Mouse (Mus musculus) embryonic facial prominence, embryonic 11.5 days (tissue): ENCODE measurements around the gene Aloxe3. TPM values are rescaled to one million over a fixed set of nuclear protein-coding genes. Genes with fewer than 3 reads are reported as not detected.
A peak's percentile ranks its signal among the peaks of the same experiment; 100 is the strongest.

Experiments
- ATAC-seq: fragments of 200-750 bp; cut with Nextera tagmentation; replicated peaks from 2 replicates; pipeline ENCODE4 v1.8.0; 2017; ENCODE audit warnings: low read depth; ENCODE audit not compliant: insufficient number of reproducible peaks, low FRiP score, low TSS enrichment
- DNase-seq: peaks from one replicate; pipeline ENCODE4 v3.0.0-alpha.2; 2015; ENCODE audit warnings: low spot score
- H3K27ac ChIP-seq: fragments of 300-500 bp; sonication (generic); replicated peaks from 2 replicates; pipeline ENCODE4 v1.5.1; 2014; ENCODE audit warnings: mild to moderate bottlenecking, low read depth, low read length, control low read depth
- H3K27me3 ChIP-seq: fragments of 300-500 bp; sonication (generic); 2 replicates; pipeline ENCODE4 v1.6.1; 2014; ENCODE audit warnings: mild to moderate bottlenecking, low read length, moderate library complexity, mixed read lengths; ENCODE audit not compliant: control insufficient read depth, insufficient read depth
- H3K36me3 ChIP-seq: fragments of 300-500 bp; sonication (generic); replicated peaks from 2 replicates; pipeline ENCODE4 v1.6.1; 2014; ENCODE audit warnings: low read depth, mild to moderate bottlenecking, low read length, moderate library complexity, mixed read lengths; ENCODE audit not compliant: control insufficient read depth, insufficient read depth
- H3K4me1 ChIP-seq: fragments of 300-500 bp; sonication (generic); 2 replicates; pipeline ENCODE4 v1.6.1; 2014; ENCODE audit warnings: low read length, mixed read lengths; ENCODE audit not compliant: control insufficient read depth, insufficient read depth
- H3K4me2 ChIP-seq: fragments of 300-500 bp; sonication (generic); 2 replicates; pipeline ENCODE4 v1.6.1; 2014; ENCODE audit warnings: low read depth, mild to moderate bottlenecking, control low read depth, low read length, moderate library complexity
- H3K4me3 ChIP-seq: fragments of 300-500 bp; sonication (generic); 2 replicates; pipeline ENCODE4 v1.5.1; 2014; ENCODE audit warnings: low read depth, low read length, control low read depth
- H3K9ac ChIP-seq: fragments of 300-500 bp; sonication (generic); replicated peaks from 2 replicates; pipeline ENCODE4 v1.6.1; 2014; ENCODE audit warnings: mild to moderate bottlenecking, control low read depth, low read length
- H3K9me3 ChIP-seq: fragments of 300-500 bp; sonication (generic); replicated peaks from 2 replicates; pipeline ENCODE4 v1.6.1; 2016; ENCODE audit warnings: mild to moderate bottlenecking, low read length, inconsistent platforms, mixed read lengths; ENCODE audit not compliant: control insufficient read depth
- WGBS: fragments of 180-500 bp; shearing (Covaris S2); extraction: QIAGEN DNeasy Blood & Tissue Kit; methylation state at CpG from one replicate; pipeline ENCODE4 v1.1.7; 2014; 5-methylcytosine and 5-hydroxymethylcytosine counted together
- polyA plus RNA-seq: library from polyadenylated mRNA; unstranded; fragments of >200 nt; fragmentation: Nextera tagmentation; extraction: Ambion mirVana; gene quantifications from 2 replicates; pipeline ENCODE4 v1.2.1, GENCODE M21; 2014

The Aloxe3 gene
- polyA plus RNA-seq, 1 experiment from 2014 or later = 0.25 TPM

DNA sequence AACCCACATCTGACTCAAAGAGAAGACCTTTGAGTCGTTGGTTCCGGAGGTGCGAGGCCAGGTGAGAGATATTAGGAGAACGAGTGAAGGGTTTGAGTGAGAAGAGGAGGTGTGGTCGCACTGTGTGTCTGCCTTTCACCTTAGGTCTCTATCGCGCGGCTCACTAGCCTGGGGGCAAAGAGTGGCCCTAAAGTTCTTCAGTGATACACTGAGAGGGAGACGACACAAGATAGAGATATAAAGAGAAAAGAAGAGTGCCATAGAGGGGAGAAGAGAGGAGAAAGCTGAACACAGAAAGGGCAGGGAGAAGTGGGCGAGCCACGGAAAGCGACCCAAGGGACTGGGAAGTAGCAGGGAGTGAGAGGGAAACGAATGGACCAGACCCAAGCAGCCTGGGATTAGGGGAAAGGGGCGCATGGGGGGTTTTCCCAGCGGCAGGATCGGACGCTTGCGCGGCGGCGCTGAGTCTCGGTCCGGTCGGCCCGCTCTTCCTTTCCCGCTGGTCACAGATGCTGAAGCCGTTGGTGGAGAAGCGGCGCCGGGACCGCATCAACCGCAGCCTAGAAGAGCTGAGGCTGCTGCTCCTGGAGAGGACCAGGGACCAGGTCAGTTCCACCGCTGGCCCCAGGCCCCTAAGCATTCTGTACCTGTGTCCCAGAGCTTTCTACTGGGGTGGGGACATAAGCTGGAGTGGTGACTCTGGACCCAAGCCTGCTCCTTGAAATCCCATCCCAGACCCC, 4.5 kb upstream of the Aloxe3 start:
- peak; percentile 39 for DNase-seq
- H3K4me3 ChIP-seq = peak overlapping the region; percentile 75
- H3K27me3 ChIP-seq = peaks cover 8% of the 10 kb centered on the region
- under 1% methylated on average over 32 of the region's 33 CpGs for WGBS
- peaks cover 3% of the 10 kb centered on the region for H3K4me1 ChIP-seq
- no peak for ATAC-seq
- H3K4me2 ChIP-seq = peak overlapping the region; percentile 97
- no peaks in the 10 kb centered on the region for H3K36me3 ChIP-seq
- peak overlapping the region; percentile 58 for H3K9ac ChIP-seq
- no peak overlapping the region for H3K27ac ChIP-seq
- no peaks in the 10 kb centered on the region for H3K9me3 ChIP-seq

- Histone ChIP-seq H3K27ac (peak overlapping the region; percentile 52), H3K9me3 (no peaks in the 10 kb centered on the region), H3K4me2 (peak overlapping the region; percentile 97), H3K9ac (peak overlapping the region; percentile 58), H3K4me3 (peak overlapping the region; percentile 75), H3K36me3 (no peaks in the 10 kb centered on the region), H3K4me1 (peaks cover 3% of the 10 kb centered on the region), H3K27me3 (peaks cover 8% of the 10 kb centered on the region)
- ATAC-seq (no peak), DNase-seq (peak; percentile 68)
- under 1% methylated on average over 28 of the region's 32 CpGs for WGBS
Observed at GRCm38 (mm10) chr11:69121741-69122335, 3.9 kb upstream of the Aloxe3 start.

GRCm38 (mm10) chr11:69122336-69122951, 3.3 kb upstream of the Aloxe3 start, which contains the start of gene 9130213A22Rik:
TSS of gene 9130213A22Rik (minus strand) at chr11:69122589.
- H3K4me3 ChIP-seq = peak within 1 kb of the TSS; percentile 75
- peak within 1 kb of the TSS; percentile 58 for H3K9ac ChIP-seq
- H3K4me2 ChIP-seq = peak within 1 kb of the TSS; percentile 97
- H3K27me3 ChIP-seq = peaks cover 8% of the 10 kb centered on the region; the same call in 1 of the 2 replicates
- peak within 1 kb of the TSS; percentile 52 for H3K27ac ChIP-seq
- under 1% methylated on average over 52 of the region's 66 CpGs for WGBS
- peaks cover 3% of the 10 kb centered on the region for H3K4me1 ChIP-seq
- H3K36me3 ChIP-seq = no peaks in the 10 kb centered on the region
- peak; percentile 92 for DNase-seq
- no peaks in the 10 kb centered on the region for H3K9me3 ChIP-seq
- ATAC-seq = peak; percentile 53

GRCm38 (mm10) chr11:69123056-69123692, 2.5 kb upstream of the Aloxe3 start:
- under 1% methylated on average over 28 of the region's 29 CpGs for WGBS
- Histone ChIP-seq H3K27ac (peak overlapping the region; percentile 52), H3K36me3 (no peaks in the 10 kb centered on the region), H3K27me3 (peaks cover 8% of the 10 kb centered on the region; the same call in 1 of the 2 replicates), H3K4me3 (peak overlapping the region; percentile 75), H3K4me1 (peaks cover 3% of the 10 kb centered on the region), H3K9ac (peak overlapping the region; percentile 58), H3K4me2 (peak overlapping the region; percentile 97), H3K9me3 (no peaks in the 10 kb centered on the region)
- peak; percentile 1; the same call in 1 of the 2 replicates for ATAC-seq
- peak; percentile 93 for DNase-seq

GRCm38 (mm10) chr11:69123693-69124497, 1.8 kb upstream of the Aloxe3 start:
- ATAC-seq = peak; percentile 31
- peak overlapping the region; percentile 75 for H3K4me3 ChIP-seq
- H3K4me2 ChIP-seq = peak overlapping the region; percentile 97
- no peaks in the 10 kb centered on the region for H3K36me3 ChIP-seq
- DNase-seq = peak; percentile 98
- peaks cover 3% of the 10 kb centered on the region for H3K4me1 ChIP-seq
- no peaks in the 10 kb centered on the region for H3K9me3 ChIP-seq
- H3K27ac ChIP-seq = no peak overlapping the region
- peaks cover 8% of the 10 kb centered on the region; the same call in 1 of the 2 replicates for H3K27me3 ChIP-seq
- H3K9ac ChIP-seq = peak overlapping the region; percentile 29; the same call in 1 of the 2 replicates
- under 1% methylated on average over 31 of the region's 31 CpGs for WGBS

DNA sequence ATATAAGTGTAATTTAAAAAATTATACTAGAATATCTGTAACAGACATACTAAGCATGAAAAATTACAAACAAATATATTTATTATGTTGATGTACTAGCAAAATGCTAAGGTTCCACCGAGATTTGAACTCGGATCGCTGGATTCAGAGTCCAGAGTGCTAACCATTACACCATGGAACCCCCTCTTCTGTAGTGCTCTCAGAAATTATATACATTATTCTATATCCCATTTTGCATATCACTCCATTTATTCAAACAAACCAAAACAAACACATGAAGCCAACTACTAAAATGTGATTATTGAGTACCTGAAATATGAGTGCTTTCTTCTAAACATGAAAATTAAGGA, 1.2 kb upstream of the Aloxe3 start:
- WGBS = 1% methylated on average over 3 of the region's 3 CpGs
- Histone ChIP-seq H3K4me2 (no peak overlapping the region), H3K27ac (no peak overlapping the region), H3K9ac (no peak overlapping the region), H3K36me3 (no peaks in the 10 kb centered on the region), H3K27me3 (peaks cover 8% of the 10 kb centered on the region; the same call in 1 of the 2 replicates), H3K4me1 (peaks cover 3% of the 10 kb centered on the region), H3K9me3 (no peaks in the 10 kb centered on the region), H3K4me3 (no peak overlapping the region)
- peak; percentile 40 for ATAC-seq
- peak; percentile 89 for DNase-seq
